Mouse (Mus musculus) C2C12 (cell line): ENCODE data around the gene Acads.

Experiments
- CEBPB ChIP-seq: IDR thresholded peaks from one replicate; pipeline ENCODE4 v1.6.1; 2011; ENCODE audit warnings: low read depth, mild to moderate bottlenecking, control low read depth, moderate library complexity
- CTCF ChIP-seq: IDR thresholded peaks from one replicate; pipeline ENCODE4 v1.5.1; 2011; ENCODE audit not compliant: control insufficient read depth, insufficient read depth, insufficient read length
- MAX ChIP-seq: IDR thresholded peaks from one replicate; pipeline ENCODE4 v1.6.1; 2011; ENCODE audit warnings: mild to moderate bottlenecking, control low read depth
- MYOD1 ChIP-seq: IDR thresholded peaks from one replicate; pipeline ENCODE4 v1.6.1; 2011; ENCODE audit warnings: low read depth; ENCODE audit not compliant: control insufficient read depth, insufficient read length
- MYOG ChIP-seq: IDR thresholded peaks from one replicate; pipeline ENCODE4 v1.6.1; 2011; ENCODE audit not compliant: control insufficient read depth, insufficient read length; ENCODE audit errors: extremely low read depth
- USF1 ChIP-seq: IDR thresholded peaks from one replicate; pipeline ENCODE4 v1.6.1; 2011; ENCODE audit warnings: low read depth, mild to moderate bottlenecking, control low read depth, moderate library complexity

DNA sequence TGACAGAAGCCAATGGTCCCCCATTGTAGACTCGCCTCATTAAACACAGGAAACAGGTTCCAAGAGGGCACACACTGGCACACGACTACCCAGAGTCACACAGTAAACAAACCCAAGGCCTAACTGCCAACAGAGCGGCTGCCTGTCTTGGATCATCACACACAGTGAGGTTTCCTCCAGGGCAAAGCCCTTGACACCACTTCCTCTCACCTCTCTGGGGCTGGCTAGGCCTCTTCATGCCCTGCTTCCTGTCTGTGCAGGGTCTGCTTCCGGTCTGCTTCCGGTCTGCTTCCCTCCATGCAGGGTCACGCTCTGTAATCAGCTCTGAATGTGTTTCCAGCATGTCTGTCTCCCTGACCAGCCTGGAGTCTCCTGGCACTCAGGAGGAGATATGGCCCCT, 48.2 kb upstream of the Acads start:
- TF ChIP-seq CTCF: no peak
- no peak for TF ChIP-seq USF1
- no peak for TF ChIP-seq MAX
- TF ChIP-seq MYOD1: no peak
- no peak for TF ChIP-seq CEBPB
- TF ChIP-seq MYOG: no peak
